Mouse (Mus musculus): ENCODE data around the gene Mars. TPM values are rescaled to one million over a fixed set of nuclear protein-coding genes. Genes with fewer than 3 reads are reported as not detected.

The Mars gene
- total RNA-seq (2021) = 10 to 100 TPM; 59.1 to 61.5 TPM
- long read RNA-seq, experiment 1, transcript Mars-201 (21 exons, 2,939 nt) = minor isoform, 18 of 97 reads
- long read RNA-seq, experiment 1, transcript Mars-206 (22 exons, 2,962 nt) = major isoform, 60 of 97 reads
- long read RNA-seq, experiment 1, partial matches to known transcripts = 5 of 97 reads
- long read RNA-seq, experiment 1, other reads (novel, unspliced or antisense) = 13 of 97 reads
- long read RNA-seq, experiment 2, transcript Mars-201 (21 exons, 2,939 nt) = minor isoform, 17 of 84 reads
- long read RNA-seq, experiment 2, transcript Mars-206 (22 exons, 2,962 nt) = major isoform, 45 of 84 reads
- long read RNA-seq, experiment 2, transcript Mars-205 (20 exons, 3,065 nt) = minor isoform, 12 of 84 reads
- long read RNA-seq, experiment 2, partial matches to known transcripts = 1 of 84 reads
- long read RNA-seq, experiment 2, other reads (novel, unspliced or antisense) = 9 of 84 reads

GRCm38 (mm10) chr10:127311476-127312355, at the start of gene Mars:
Mars (minus strand) TSS chr10:127311786.
- intact Hi-C loops (cut with DNase I) = no loop called here
- DNase-seq (ENCODE audit: low spot score in 2 of 2) = peak; percentile 95 to 96

- intact Hi-C loops (cut with DNase I) = no loop called here
Observed at GRCm38 (mm10) chr10:127360714-127361113, 49.1 kb upstream of the Mars start.

GRCm38 (mm10) chr10:127355336-127355735, 43.8 kb upstream of the Mars start:
- intact Hi-C loops (cut with DNase I) = no loop called here

More at GRCm38 (mm10) chr10:127360714-127361113, 49.1 kb upstream of the Mars start:
- no peak for DNase-seq (ENCODE audit: low spot score in 2 of 2)

GRCm38 (mm10) chr10:127353909-127354895, 42.6 kb upstream of the Mars start, which contains the start of gene Inhbe:
Inhbe (minus strand) TSS chr10:127354411.
- intact Hi-C loops (cut with DNase I) = no loop called here
- peak; percentile 79 to 85 for DNase-seq (ENCODE audit: low spot score in 2 of 2)

More at GRCm38 (mm10) chr10:127355336-127355735, 43.8 kb upstream of the Mars start:
- DNase-seq (ENCODE audit: low spot score in 2 of 2) = no peak

- no peak for DNase-seq (ENCODE audit: low spot score in 2 of 2)
- intact Hi-C loops (cut with DNase I) = no loop called here
Observed at GRCm38 (mm10) chr10:127352766-127353165, 41.2 kb upstream of the Mars start.

GRCm38 (mm10) chr10:127352187-127352586, 40.6 kb upstream of the Mars start:
- intact Hi-C loops (cut with DNase I) = no loop called here
- no peak for DNase-seq (ENCODE audit: low spot score in 2 of 2)

- DNase-seq (ENCODE audit: low spot score in 2 of 2) = no peak
- intact Hi-C loops (cut with DNase I) = loop anchor here (2.0 kb wide), 1 partner anchor 69 kb away; no protein-coding TSS in a partner anchor
Observed at GRCm38 (mm10) chr10:127351719-127352118, 40.1 kb upstream of the Mars start.

- intact Hi-C loops (cut with DNase I) = loop anchor here (2.0 kb wide), 1 partner anchor 70 kb away; no protein-coding TSS in a partner anchor
- no peak for DNase-seq (ENCODE audit: low spot score in 2 of 2)
Observed at GRCm38 (mm10) chr10:127351285-127351595, 39.7 kb upstream of the Mars start.

- intact Hi-C loops (cut with DNase I) = loop anchor here (2.0 kb wide), 1 partner anchor 70 kb away; no protein-coding TSS in a partner anchor
- peak; percentile 63 to 80 for DNase-seq (ENCODE audit: low spot score in 2 of 2)
Observed at GRCm38 (mm10) chr10:127350594-127351284, 39.2 kb upstream of the Mars start.

GRCm38 (mm10) chr10:127349810-127350209, 38.2 kb upstream of the Mars start:
- intact Hi-C loops (cut with DNase I) = loop anchor here (2.0 kb wide), 1 partner anchor 71 kb away; no protein-coding TSS in a partner anchor
- DNase-seq (ENCODE audit: low spot score in 2 of 2) = peak; percentile 53

- intact Hi-C loops (cut with DNase I) = no loop called here
- DNase-seq (ENCODE audit: low spot score in 2 of 2) = no peak
Observed at GRCm38 (mm10) chr10:127348957-127349356, 37.4 kb upstream of the Mars start.

GRCm38 (mm10) chr10:127346173-127346572, 34.6 kb upstream of the Mars start:
- DNase-seq (ENCODE audit: low spot score in 2 of 2) = no peak
- intact Hi-C loops (cut with DNase I) = no loop called here

GRCm38 (mm10) chr10:127343029-127343428, 31.4 kb upstream of the Mars start:
- intact Hi-C loops (cut with DNase I) = no loop called here
- DNase-seq (ENCODE audit: low spot score in 2 of 2) = no peak

- intact Hi-C loops (cut with DNase I) = no loop called here
- peak; percentile 73 to 78 for DNase-seq (ENCODE audit: low spot score in 2 of 2)
Observed at GRCm38 (mm10) chr10:127341891-127342639, 30.5 kb upstream of the Mars start, which contains the start of gene Gli1. Gli1 (minus strand) TSS chr10:127341974.

- no peak for DNase-seq (ENCODE audit: low spot score in 2 of 2)
- intact Hi-C loops (cut with DNase I) = no loop called here
Observed at GRCm38 (mm10) chr10:127341360-127341690, 29.7 kb upstream of the Mars start.

- DNase-seq (ENCODE audit: low spot score in 2 of 2) = no peak
- intact Hi-C loops (cut with DNase I) = no loop called here
Observed at GRCm38 (mm10) chr10:127340577-127341359, 29.2 kb upstream of the Mars start.
